Mouse (Mus musculus) liver, embryonic 14.5 days (tissue): Measurements from ENCODE around the gene Tvp23b. TPM values are rescaled to one million over a fixed set of nuclear protein-coding genes. Genes with fewer than 3 reads are reported as not detected.

Experiments
- ATAC-seq: fragments of 200-750 bp; cut with Nextera tagmentation; 2 replicates; pipeline ENCODE4 v1.8.0; 2017; ENCODE audit warnings: moderate number of reproducible peaks, mild to moderate bottlenecking, moderate library complexity; ENCODE audit not compliant: insufficient read depth
- DNase-seq, 3 experiments: peaks; one replicate each; pipeline ENCODE4 v3.0.0-alpha.2; 2012 to 2013; ENCODE audit warnings: low read depth in 3 of 3, low spot score in 3 of 3
- H3K27ac ChIP-seq: fragments of 300-500 bp; sonication (generic); 2 replicates; pipeline ENCODE4 v1.5.1; 2014; ENCODE audit warnings: moderate library complexity, mild to moderate bottlenecking, control low read depth, inconsistent platforms
- H3K27me3 ChIP-seq: fragments of 300-500 bp; sonication (generic); 2 replicates; pipeline ENCODE4 v1.6.1; 2014; ENCODE audit warnings: mild to moderate bottlenecking, low read length, moderate library complexity; ENCODE audit not compliant: control insufficient read depth, insufficient read depth
- H3K36me3 ChIP-seq: fragments of 300-500 bp; sonication (generic); replicated peaks from 2 replicates; pipeline ENCODE4 v1.6.1; 2014; ENCODE audit warnings: low read depth; ENCODE audit not compliant: control insufficient read depth, insufficient read depth
- H3K4me1 ChIP-seq, 2 experiments: fragments of 200-500 bp in 1 of 2; fragments of 300-500 bp in 1 of 2; sonication (generic) in 1 of 2; replicated peaks; 2 replicates each; pipeline ENCODE4 v1.6.1; 2012 to 2014; ENCODE audit warnings: antibody characterized with exemption in 1 of 2, inconsistent platforms in 1 of 2, low read length in 1 of 2; ENCODE audit not compliant: control insufficient read depth in 2 of 2, insufficient read depth in 2 of 2
- H3K4me2 ChIP-seq: fragments of 300-500 bp; sonication (generic); 2 replicates; pipeline ENCODE4 v1.6.1; 2014; ENCODE audit warnings: low read depth, mild to moderate bottlenecking, control low read depth, moderate library complexity
- H3K4me3 ChIP-seq, 2 experiments: fragments of 200-500 bp in 1 of 2; fragments of 300-500 bp in 1 of 2; sonication (generic) in 1 of 2; 2 replicates each; pipeline ENCODE4 v1.5.1; 2012 to 2014; ENCODE audit warnings: low read depth in 2 of 2, low read length in 2 of 2, mild to moderate bottlenecking in 2 of 2, control low read depth in 1 of 2, inconsistent platforms in 1 of 2, moderate library complexity in 1 of 2; ENCODE audit not compliant: insufficient read depth in 1 of 2
- H3K9ac ChIP-seq: fragments of 300-500 bp; sonication (generic); replicated peaks from 2 replicates; pipeline ENCODE4 v1.6.1; 2014; ENCODE audit warnings: mild to moderate bottlenecking, control low read depth, moderate library complexity
- H3K9me3 ChIP-seq: fragments of 300-500 bp; sonication (generic); 2 replicates; pipeline ENCODE4 v1.6.1; 2016; ENCODE audit warnings: low read length, mixed read lengths; ENCODE audit not compliant: control insufficient read depth
- CTCF ChIP-seq: IDR thresholded peaks from 2 replicates; pipeline ENCODE4 v1.5.1; 2016; ENCODE audit warnings: antibody characterized with exemption, low read depth, control low read depth
- EP300 ChIP-seq: IDR thresholded peaks from 2 replicates; pipeline ENCODE4 v1.6.1; 2016; ENCODE audit warnings: antibody characterized with exemption, low read depth
- WGBS: fragments of 180-500 bp; shearing (Covaris S2); extraction: QIAGEN DNeasy Blood & Tissue Kit; methylation state at CpG from one replicate; pipeline ENCODE4 v1.1.7; 2014; ENCODE audit not compliant: insufficient replicate concordance; 5-methylcytosine and 5-hydroxymethylcytosine counted together
- polyA plus RNA-seq, 2 experiments: library from polyadenylated mRNA; depleted of rRNA in 1 of 2; stranded (reverse) in 1 of 2; unstranded in 1 of 2; fragments of >200 nt; fragmentation: Nextera tagmentation in 1 of 2; extraction: Ambion mirVana in 1 of 2; gene quantifications; 2 replicates each; pipeline versions ENCODE4 v1.2.1 to v1.2.3; 2012 to 2014

The Tvp23b gene
- polyA plus RNA-seq, 2 experiments: 12.9 to 25.3 TPM

GRCm38 (mm10) chr11:62937986-62938385, 58.7 kb downstream of the Tvp23b start:
- H3K27me3 ChIP-seq: no peaks in the 10 kb centered on the region
- no peak for ATAC-seq
- H3K36me3 ChIP-seq: no peaks in the 10 kb centered on the region
- H3K4me1 ChIP-seq: no peaks in the 10 kb centered on the region
- H3K27ac ChIP-seq: no peak overlapping the region
- H3K4me2 ChIP-seq: no peak overlapping the region
- no peaks in the 10 kb centered on the region for H3K9me3 ChIP-seq
- DNase-seq: no peak
- 29% methylated on average over 6 of the region's 6 CpGs for WGBS
- H3K9ac ChIP-seq: no peak overlapping the region
- no peak overlapping the region for H3K4me3 ChIP-seq
- TF ChIP-seq CTCF (no peak), EP300 (no peak)

GRCm38 (mm10) chr11:62938921-62939320, 59.7 kb downstream of the Tvp23b start:
- H3K4me3 ChIP-seq: no peak overlapping the region
- H3K27me3 ChIP-seq: no peaks in the 10 kb centered on the region
- no peaks in the 10 kb centered on the region for H3K36me3 ChIP-seq
- H3K9ac ChIP-seq: no peak overlapping the region
- DNase-seq: no peak
- H3K4me1 ChIP-seq: no peaks in the 10 kb centered on the region
- no peak overlapping the region for H3K4me2 ChIP-seq
- 53% methylated on average over 5 of the region's 5 CpGs for WGBS
- H3K9me3 ChIP-seq: no peaks in the 10 kb centered on the region
- H3K27ac ChIP-seq: no peak overlapping the region
- no peak for ATAC-seq
- TF ChIP-seq EP300: no peak
- TF ChIP-seq CTCF: no peak

GRCm38 (mm10) chr11:62940176-62940575, 60.9 kb downstream of the Tvp23b start:
- no peak overlapping the region for H3K27ac ChIP-seq
- no peaks in the 10 kb centered on the region for H3K27me3 ChIP-seq
- no peak overlapping the region for H3K4me2 ChIP-seq
- H3K36me3 ChIP-seq: no peaks in the 10 kb centered on the region
- no peak overlapping the region for H3K4me3 ChIP-seq
- no peak for DNase-seq
- no peaks in the 10 kb centered on the region for H3K4me1 ChIP-seq
- no peak for ATAC-seq
- no peak for TF ChIP-seq CTCF
- TF ChIP-seq EP300: no peak
- no peak overlapping the region for H3K9ac ChIP-seq
- WGBS: 50% methylated on average over 3 of the region's 3 CpGs
- no peaks in the 10 kb centered on the region for H3K9me3 ChIP-seq

DNA sequence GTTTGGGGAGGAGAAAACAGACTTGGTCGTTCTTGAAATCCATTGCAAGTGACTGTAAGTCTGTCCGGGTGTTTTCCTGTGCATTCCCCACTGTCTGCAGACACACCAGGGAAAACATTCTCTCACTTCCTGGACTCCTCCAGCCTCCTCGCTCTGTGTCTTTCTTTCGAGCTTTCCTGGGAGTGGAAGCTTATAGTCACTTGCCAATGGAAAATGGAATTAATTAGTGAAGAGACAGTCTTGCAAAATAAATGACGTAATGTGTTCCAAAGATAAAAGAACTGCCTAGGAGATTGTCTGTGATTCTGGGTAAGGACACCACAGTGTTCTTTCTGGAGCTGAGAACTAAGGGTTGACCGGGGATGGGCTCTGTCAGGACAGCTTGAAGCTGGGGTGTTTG, 64.3 kb downstream of the Tvp23b start:
- ATAC-seq: no peak
- H3K27me3 ChIP-seq: no peaks in the 10 kb centered on the region
- no peak for TF ChIP-seq CTCF
- TF ChIP-seq EP300: no peak
- no peak overlapping the region for H3K27ac ChIP-seq
- 36% methylated on average over 6 of the region's 6 CpGs for WGBS
- no peaks in the 10 kb centered on the region for H3K36me3 ChIP-seq
- H3K9ac ChIP-seq: no peak overlapping the region
- no peaks in the 10 kb centered on the region for H3K9me3 ChIP-seq
- no peaks in the 10 kb centered on the region for H3K4me1 ChIP-seq
- no peak for DNase-seq
- H3K4me3 ChIP-seq: no peak overlapping the region
- no peak overlapping the region for H3K4me2 ChIP-seq

- Histone ChIP-seq H3K27ac (no peak overlapping the region), H3K4me1 (no peaks in the 10 kb centered on the region), H3K4me2 (no peak overlapping the region), H3K4me3 (no peak overlapping the region), H3K9me3 (no peaks in the 10 kb centered on the region), H3K36me3 (no peaks in the 10 kb centered on the region), H3K27me3 (no peaks in the 10 kb centered on the region), H3K9ac (no peak overlapping the region)
- 46% methylated on average over 4 of the region's 4 CpGs for WGBS
- ATAC-seq (no peak), DNase-seq (no peak)
- no peak for TF ChIP-seq CTCF
- no peak for TF ChIP-seq EP300
Observed at GRCm38 (mm10) chr11:62945514-62945913, 66.3 kb downstream of the Tvp23b start.

GRCm38 (mm10) chr11:62949548-62949947, 70.3 kb downstream of the Tvp23b start:
- ATAC-seq: no peak
- Histone ChIP-seq H3K9ac (no peak overlapping the region), H3K36me3 (no peaks in the 10 kb centered on the region), H3K9me3 (no peaks in the 10 kb centered on the region), H3K27me3 (no peaks in the 10 kb centered on the region), H3K27ac (no peak overlapping the region), H3K4me3 (no peak overlapping the region), H3K4me1 (no peaks in the 10 kb centered on the region), H3K4me2 (no peak overlapping the region)
- no peak for DNase-seq
- TF ChIP-seq CTCF: no peak
- TF ChIP-seq EP300: no peak
- WGBS: 31% methylated on average over 1 of the region's 1 CpGs
